Mouse (Mus musculus): ENCODE data around the gene Rad54l2. TPM values are rescaled to one million over a fixed set of nuclear protein-coding genes. Genes with fewer than 3 reads are reported as not detected.

Gene Rad54l2
- polyA plus RNA-seq (2015; fragmentation: Illumina TruSeq; extraction: RNeasy Lipid Tissue Mini Kit (QIAGEN cat#74804); ENCODE audit: insufficient read depth, low replicate concordance) = 16.4 TPM

GRCm38 (mm10) chr9:106788812-106789321 is at the start of gene Rad54l2:
TSS of gene Rad54l2 (minus strand) at chr9:106789194.

GRCm38 (mm10) chr9:106821618-106822380 is 32.8 kb upstream of the Rad54l2 start, which contains the start of gene Dcaf1:
TSS of gene Dcaf1 (plus strand) at chr9:106821874.

GRCm38 (mm10) chr9:106685249-106686101 is 103.5 kb downstream of the Rad54l2 start, which contains the start of gene Tex264:
TSS of gene Tex264 (minus strand) at chr9:106685927.

GRCm38 (mm10) chr9:106655884-106656720 is 132.9 kb downstream of the Rad54l2 start, which contains the start of gene Grm2:
TSS of gene Grm2 (minus strand) at chr9:106656082.

Other genes with a start within 250 kb of the Rad54l2 start
- not detected for gene Iqcf3, start 227.6 kb downstream of the Rad54l2 start, polyA plus RNA-seq (2015; fragmentation: Illumina TruSeq; extraction: RNeasy Lipid Tissue Mini Kit (QIAGEN cat#74804); ENCODE audit: insufficient read depth, low replicate concordance)
- not detected for gene Iqcf4, start 218.2 kb downstream of the Rad54l2 start, polyA plus RNA-seq (2015; fragmentation: Illumina TruSeq; extraction: RNeasy Lipid Tissue Mini Kit (QIAGEN cat#74804); ENCODE audit: insufficient read depth, low replicate concordance)
- not detected for gene Iqcf6, start 162.6 kb downstream of the Rad54l2 start, polyA plus RNA-seq (2015; fragmentation: Illumina TruSeq; extraction: RNeasy Lipid Tissue Mini Kit (QIAGEN cat#74804); ENCODE audit: insufficient read depth, low replicate concordance)
- not detected for gene Grm2, start 133.1 kb downstream of the Rad54l2 start, polyA plus RNA-seq (2015; fragmentation: Illumina TruSeq; extraction: RNeasy Lipid Tissue Mini Kit (QIAGEN cat#74804); ENCODE audit: insufficient read depth, low replicate concordance)
- gene Tex264, start 103.3 kb downstream of the Rad54l2 start, polyA plus RNA-seq (2015; fragmentation: Illumina TruSeq; extraction: RNeasy Lipid Tissue Mini Kit (QIAGEN cat#74804); ENCODE audit: insufficient read depth, low replicate concordance) = 25.8 TPM
- gene Dcaf1, start 32.7 kb upstream of the Rad54l2 start, polyA plus RNA-seq (2015; fragmentation: Illumina TruSeq; extraction: RNeasy Lipid Tissue Mini Kit (QIAGEN cat#74804); ENCODE audit: insufficient read depth, low replicate concordance) = 20.9 TPM
- gene Rbm15b, start 98.2 kb upstream of the Rad54l2 start, polyA plus RNA-seq (2015; fragmentation: Illumina TruSeq; extraction: RNeasy Lipid Tissue Mini Kit (QIAGEN cat#74804); ENCODE audit: insufficient read depth, low replicate concordance) = 16.9 TPM
- gene Manf, start 102.8 kb upstream of the Rad54l2 start, polyA plus RNA-seq (2015; fragmentation: Illumina TruSeq; extraction: RNeasy Lipid Tissue Mini Kit (QIAGEN cat#74804); ENCODE audit: insufficient read depth, low replicate concordance) = 219 TPM

Measured in spleen, adult 10 weeks (tissue).